Mouse (Mus musculus): Measurements from ENCODE around the gene Smpd4. TPM values are rescaled to one million over a fixed set of nuclear protein-coding genes. Genes with fewer than 3 reads are reported as not detected.
"Not testable (repeated sequence)": the region's sequence is repeated elsewhere in the genome, so short reads cannot be mapped to it uniquely, and the experiment has no call there.

The Smpd4 gene
- total RNA-seq (2021) = 10 to 100 TPM; 49.9 to 51.7 TPM

DNA sequence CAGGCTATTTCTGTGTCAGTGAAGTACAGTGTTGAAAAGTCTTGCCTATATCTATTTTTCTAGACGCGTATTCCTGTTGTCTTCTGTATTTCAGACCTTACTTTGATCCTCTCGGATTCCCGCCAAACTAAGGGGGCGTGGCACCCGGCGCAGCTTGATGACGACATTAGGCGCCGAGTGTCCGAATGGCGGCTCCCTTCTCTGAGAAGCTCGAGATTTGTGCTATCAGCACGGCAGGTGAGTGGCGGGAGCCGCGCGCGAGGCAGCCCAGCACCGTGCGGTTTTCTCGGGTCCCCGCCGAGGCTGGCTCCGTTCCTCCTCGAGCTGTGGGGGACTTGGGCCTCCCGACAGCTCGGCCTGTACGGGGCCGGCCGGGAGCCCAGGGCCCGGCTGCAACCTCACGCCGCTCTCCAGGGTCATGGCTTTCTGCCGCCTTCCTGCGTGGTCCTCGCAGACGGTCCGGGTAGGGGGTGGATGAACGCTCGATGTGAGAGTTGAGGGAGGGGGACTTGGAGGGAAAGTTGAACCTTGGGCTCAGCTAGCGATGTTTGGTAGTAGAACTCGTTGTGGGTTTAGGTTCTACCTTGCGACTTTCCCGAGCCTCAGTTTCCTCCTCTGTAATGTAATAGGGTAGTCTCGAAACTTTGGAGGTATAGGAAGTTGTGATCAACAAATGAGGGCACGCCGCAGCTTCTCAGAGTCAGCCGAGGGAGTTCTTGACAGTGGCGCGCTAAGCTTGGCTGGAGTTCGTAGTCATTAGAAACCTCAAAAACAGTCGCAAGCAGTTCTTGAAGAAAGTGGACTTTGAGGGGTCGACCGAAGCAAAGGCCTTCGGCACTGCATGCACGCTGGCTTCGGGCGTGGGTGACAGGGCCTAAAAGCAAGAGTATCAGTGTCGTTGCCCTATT lies at the start of gene Smpd4:
Gene Smpd4 (plus strand): TSS at position 157 of the 908 bp plus-strand sequence.
- peak; percentile 91 for DNase-seq
- intact Hi-C loops (cut with DNase I) = loop anchor here (5.0 kb wide), 1 partner anchor 62 kb away; no protein-coding TSS in a partner anchor

GRCm38 (mm10) chr16:17575870-17576824 lies 43.0 kb upstream of the Smpd4 start:
- intact Hi-C loops (cut with DNase I) = no loop called here
- DNase-seq = peak; percentile 84

- intact Hi-C loops (cut with DNase I) = no loop called here
Observed at GRCm38 (mm10) chr16:17576825-17577215, 42.3 kb upstream of the Smpd4 start.

DNA sequence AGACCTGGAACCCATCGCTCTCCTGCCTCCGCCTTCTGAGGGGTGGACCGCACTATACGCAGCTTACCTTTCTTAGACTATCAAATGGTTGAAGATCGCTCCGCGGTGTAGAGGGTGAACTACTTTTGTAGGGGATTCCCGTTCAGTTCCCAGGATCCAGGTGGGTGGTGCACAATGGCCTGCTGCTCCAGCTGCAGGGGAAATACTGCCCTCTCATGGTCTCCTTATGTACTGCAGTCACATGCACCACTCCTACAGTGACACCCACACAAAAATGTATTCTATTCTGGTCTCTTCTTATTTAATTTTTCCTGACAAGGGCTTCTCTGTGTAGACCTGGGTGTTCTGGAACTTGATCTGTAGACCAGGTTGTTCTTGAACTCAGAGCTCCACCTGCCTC lies 36.1 kb upstream of the Smpd4 start, which contains the start of gene Slc7a4:
Gene Slc7a4 (minus strand): TSS at position 151 of the 400 bp plus-strand sequence.
- no peak for DNase-seq
- intact Hi-C loops (cut with DNase I) = no loop called here

More at GRCm38 (mm10) chr16:17576825-17577215, 42.3 kb upstream of the Smpd4 start:
- DNase-seq = no peak

DNA sequence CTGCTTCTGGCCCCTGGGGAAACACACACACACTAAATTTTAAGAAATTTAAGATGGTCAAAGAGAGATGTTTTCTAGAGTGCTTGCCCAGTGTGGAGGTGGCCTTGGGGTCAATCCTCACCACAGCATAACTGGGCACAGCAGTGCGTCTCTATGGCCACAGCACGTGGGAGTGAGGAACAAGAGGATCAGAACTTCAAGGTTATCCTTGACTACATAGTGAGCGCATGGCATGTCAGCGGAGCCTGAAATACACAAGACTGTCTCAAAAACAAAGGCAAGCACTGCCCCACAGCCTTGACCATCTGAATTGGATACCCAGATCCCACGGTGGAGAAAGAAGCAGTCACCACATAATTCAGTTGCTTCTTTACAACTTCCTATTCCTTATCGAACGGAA lies 34.6 kb upstream of the Smpd4 start:
- DNase-seq = no peak
- intact Hi-C loops (cut with DNase I) = no loop called here

DNA sequence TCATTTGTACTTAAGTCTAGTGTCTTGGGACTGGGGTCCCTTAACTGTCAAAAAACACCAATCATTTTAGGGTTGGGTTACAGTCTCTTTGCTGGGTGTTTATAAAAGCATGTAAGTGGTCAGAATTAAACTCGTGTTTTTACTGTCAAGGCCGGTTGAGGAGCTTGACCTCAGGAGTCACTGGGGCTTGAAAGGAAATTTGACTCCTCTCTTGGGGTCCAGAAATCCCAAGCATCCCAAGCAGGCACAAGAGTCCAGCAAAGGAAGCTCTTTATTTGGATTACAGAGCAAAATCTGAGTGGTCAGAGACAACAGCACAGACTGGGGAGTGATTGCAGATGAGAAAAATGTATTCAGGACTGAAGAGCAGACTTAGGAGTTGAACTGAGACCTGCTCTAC lies 28.4 kb upstream of the Smpd4 start:
- intact Hi-C loops (cut with DNase I) = no loop called here
- no peak for DNase-seq

DNA sequence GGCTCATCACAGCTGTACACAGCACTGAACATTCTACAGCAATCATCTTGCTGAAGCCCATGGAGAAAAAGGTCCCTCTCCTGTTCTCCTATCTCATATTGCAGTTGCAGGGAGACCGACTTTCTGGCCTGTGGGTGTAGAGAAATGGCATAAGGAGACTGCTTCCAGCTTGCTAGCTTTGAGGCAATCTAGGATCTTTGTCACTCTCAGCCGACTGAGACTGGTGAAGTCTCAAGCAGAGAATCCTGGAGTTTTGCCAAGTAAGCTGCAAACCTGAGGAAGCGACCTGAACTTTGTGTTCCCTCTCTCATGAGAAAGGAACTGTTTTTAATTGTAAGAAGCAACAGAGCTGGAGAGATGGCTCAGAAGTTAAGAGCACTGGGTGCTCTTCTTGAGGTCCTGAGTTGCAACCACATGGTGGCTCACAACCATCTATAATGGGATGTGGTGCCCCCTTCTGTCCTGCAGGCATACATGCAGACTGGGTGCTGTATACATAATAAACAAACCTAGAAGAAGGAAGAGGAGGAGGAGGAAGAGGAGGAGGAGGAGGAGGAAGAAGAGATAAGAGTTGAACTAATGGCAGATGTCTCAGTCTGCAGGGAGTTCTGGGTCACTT lies 18.1 kb upstream of the Smpd4 start:
- no peak for DNase-seq
- intact Hi-C loops (cut with DNase I) = no loop called here

- intact Hi-C loops (cut with DNase I) = no loop called here
- DNase-seq = no peak
Observed at GRCm38 (mm10) chr16:17604941-17605340, 14.2 kb upstream of the Smpd4 start.

GRCm38 (mm10) chr16:17605684-17606083 lies 13.5 kb upstream of the Smpd4 start:
- intact Hi-C loops (cut with DNase I) = no loop called here
- DNase-seq = no peak

GRCm38 (mm10) chr16:17611383-17611782 lies 7.8 kb upstream of the Smpd4 start:
- intact Hi-C loops (cut with DNase I) = no loop called here
- no peak for DNase-seq

- intact Hi-C loops (cut with DNase I) = loop anchor here (5.0 kb wide), 1 partner anchor 57 kb away; no protein-coding TSS in a partner anchor
- DNase-seq = not testable (repeated sequence)
Observed at GRCm38 (mm10) chr16:17614740-17615139, 4.4 kb upstream of the Smpd4 start.

DNA sequence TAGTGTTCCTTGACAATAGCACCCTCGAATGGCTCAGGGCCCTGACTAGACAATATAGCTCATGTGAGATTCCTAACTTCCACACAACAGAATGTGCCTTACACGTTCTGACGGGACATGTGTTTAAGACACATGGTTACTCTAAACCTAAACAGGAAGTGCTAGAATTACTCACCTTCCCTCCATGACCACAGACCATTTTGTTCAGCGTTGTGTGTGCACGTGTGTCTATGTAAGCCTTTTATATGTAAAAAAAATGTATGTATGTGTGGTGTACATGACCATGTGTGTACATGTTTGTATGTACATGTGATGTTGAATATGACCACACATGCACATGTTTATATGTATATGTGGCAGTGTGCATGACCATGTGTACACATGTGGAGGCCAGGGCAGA lies 2.9 kb upstream of the Smpd4 start:
- DNase-seq = no peak
- intact Hi-C loops (cut with DNase I) = loop anchor here (5.0 kb wide), 1 partner anchor 59 kb away; no protein-coding TSS in a partner anchor

DNA sequence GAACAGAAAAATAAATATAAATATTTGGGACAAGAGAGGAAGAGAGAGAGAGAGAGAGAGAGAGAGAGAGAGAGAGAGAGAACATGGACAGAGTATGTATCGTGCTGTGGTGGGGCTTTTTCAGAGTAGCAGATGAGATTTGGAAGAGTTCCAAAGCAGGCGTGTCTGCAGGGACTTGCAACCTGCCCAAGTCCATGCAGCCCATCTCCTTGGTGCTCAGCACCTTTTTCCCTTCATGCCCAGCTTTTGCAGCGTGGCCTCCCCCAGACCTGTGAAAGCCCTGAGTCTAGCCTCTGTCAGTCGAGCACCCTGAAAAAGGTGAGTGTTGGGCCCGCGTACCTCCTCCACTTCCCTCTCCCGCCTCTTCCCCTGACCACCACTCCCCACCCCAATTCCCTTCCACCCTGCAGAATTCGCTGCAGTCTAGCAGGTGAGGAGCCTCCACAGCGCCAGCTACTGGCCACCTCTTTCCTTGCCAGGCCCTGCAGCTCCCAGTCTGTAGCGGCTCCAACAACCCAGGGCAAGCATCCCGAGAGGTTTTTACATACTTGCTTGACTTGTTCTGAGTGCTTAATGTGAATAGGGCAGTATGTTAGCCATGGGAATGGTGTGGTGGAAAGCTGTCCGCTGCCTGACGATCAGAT lies 1.1 kb upstream of the Smpd4 start:
- intact Hi-C loops (cut with DNase I) = loop anchor here (5.0 kb wide), 1 partner anchor 61 kb away; no protein-coding TSS in a partner anchor
- DNase-seq = peak; percentile 52

GRCm38 (mm10) chr16:17621936-17622335 lies 2.8 kb downstream of the Smpd4 start:
- intact Hi-C loops (cut with DNase I) = no loop called here
- no peak for DNase-seq

- DNase-seq = no peak
- intact Hi-C loops (cut with DNase I) = no loop called here
Observed at GRCm38 (mm10) chr16:17625488-17626268, 6.5 kb downstream of the Smpd4 start.

- intact Hi-C loops (cut with DNase I) = no loop called here
- no peak for DNase-seq
Observed at GRCm38 (mm10) chr16:17626269-17626555, 7.1 kb downstream of the Smpd4 start.

GRCm38 (mm10) chr16:17632580-17632979 lies 13.4 kb downstream of the Smpd4 start:
- no peak for DNase-seq
- intact Hi-C loops (cut with DNase I) = no loop called here

GRCm38 (mm10) chr16:17633481-17634181 lies 14.5 kb downstream of the Smpd4 start:
- DNase-seq = no peak
- intact Hi-C loops (cut with DNase I) = no loop called here

DNA sequence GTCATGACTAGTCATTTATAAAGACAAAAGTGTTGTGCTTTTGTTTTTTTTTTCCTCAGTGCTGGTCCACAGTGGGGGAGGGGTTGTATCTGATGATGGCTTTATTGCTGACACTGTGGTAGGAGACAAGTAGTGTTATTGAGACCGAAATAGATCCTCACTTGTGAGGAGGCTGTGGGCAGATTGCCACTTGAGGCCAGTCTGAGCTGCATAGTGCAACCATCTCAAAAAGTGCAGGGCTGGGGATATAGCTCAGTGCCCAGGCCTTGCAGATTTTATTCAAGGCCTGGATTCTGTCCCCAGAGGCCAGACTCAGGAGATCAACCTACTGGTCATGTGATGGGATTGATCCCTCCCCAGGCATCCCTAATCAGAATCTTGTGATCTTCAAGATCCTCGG lies 17.8 kb downstream of the Smpd4 start:
- intact Hi-C loops (cut with DNase I) = no loop called here
- no peak for DNase-seq
